Mouse (Mus musculus) lung, postnatal 0 days (tissue): ENCODE measurements around the gene Hcar2.

Experiments
- CTCF ChIP-seq: IDR thresholded peaks from 2 replicates; pipeline ENCODE4 v1.5.1; 2016; ENCODE audit warnings: antibody characterized with exemption, mild to moderate bottlenecking
- EP300 ChIP-seq: IDR thresholded peaks from 2 replicates; pipeline ENCODE4 v1.6.1; 2016; ENCODE audit warnings: antibody characterized with exemption, mild to moderate bottlenecking, control low read depth

- TF ChIP-seq CTCF (no peak), EP300 (no peak)
Measured at GRCm38 (mm10) chr5:123818941-123819577, 46.2 kb downstream of the Hcar2 start.
